Mouse (Mus musculus): ENCODE measurements around the gene Parva.

Gene Parva

DNA sequence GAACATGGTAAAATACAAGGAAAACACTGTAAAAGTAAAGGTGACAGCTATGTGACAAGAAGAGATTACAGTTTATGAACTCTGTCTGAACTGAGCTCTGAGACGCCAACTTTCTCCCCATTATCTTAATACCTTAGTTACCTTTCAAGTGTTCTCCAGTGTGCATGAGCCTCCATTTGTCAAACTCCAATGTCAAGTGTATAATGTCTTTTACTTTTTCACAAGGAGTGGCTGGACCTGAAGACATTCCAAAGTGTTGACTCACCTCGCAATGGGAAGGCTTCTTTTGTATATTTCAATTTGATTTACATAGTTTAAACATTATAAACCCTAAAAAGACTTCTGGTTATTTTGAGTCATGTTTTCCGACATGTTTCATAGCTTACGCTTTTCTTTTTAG is 3.9 kb upstream of the Parva start:
- DNase-seq (ENCODE audit: low spot score in 2 of 2): no peak

DNA sequence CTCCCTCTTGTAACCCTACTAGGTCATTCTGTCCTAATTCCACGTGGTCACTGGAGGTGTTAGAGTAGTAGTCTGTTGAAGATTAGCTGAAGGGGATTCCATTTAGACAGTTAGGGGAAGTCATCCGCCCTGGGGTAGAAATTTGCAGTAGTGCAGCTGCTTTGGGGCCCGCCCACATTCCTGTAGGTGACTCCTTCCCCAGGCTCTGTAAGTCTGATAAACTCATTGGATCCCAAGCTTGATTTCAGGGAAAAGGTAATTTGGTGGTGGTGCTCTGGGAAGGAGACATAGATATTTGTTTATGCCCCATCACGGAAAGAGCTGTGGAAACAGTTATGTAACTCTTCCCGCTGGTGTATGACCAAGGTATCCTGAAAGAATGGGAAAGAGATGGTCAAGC is 494 bp upstream of the Parva start:
- DNase-seq (ENCODE audit: low spot score in 2 of 2): no peak

DNA sequence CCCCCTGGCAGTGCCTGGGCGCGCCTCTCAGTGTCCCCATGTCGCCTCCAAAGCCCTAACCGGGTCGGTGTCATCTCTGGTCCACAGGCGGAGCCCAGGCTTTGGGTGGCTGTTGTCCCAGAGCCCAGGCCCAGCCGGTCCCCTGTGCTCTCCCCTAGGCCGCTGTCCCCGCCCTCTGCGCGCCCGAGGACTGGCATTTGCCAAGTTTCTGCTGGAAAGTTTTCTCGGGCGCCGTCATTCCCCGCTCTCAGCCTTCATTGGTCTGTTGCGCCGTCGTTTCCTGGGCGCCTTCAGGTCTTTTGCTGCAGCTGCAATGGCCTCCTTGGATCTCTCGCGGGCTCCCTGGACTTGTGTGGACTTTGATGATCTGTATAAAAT is 842 bp downstream of the Parva start:
- DNase-seq (ENCODE audit: low spot score in 2 of 2): peak in 1 of 2 experiments; percentile 35

GRCm38 (mm10) chr7:112439846-112440245 is 12.5 kb downstream of the Parva start:
- no peak for DNase-seq (ENCODE audit: low spot score in 2 of 2)

DNA sequence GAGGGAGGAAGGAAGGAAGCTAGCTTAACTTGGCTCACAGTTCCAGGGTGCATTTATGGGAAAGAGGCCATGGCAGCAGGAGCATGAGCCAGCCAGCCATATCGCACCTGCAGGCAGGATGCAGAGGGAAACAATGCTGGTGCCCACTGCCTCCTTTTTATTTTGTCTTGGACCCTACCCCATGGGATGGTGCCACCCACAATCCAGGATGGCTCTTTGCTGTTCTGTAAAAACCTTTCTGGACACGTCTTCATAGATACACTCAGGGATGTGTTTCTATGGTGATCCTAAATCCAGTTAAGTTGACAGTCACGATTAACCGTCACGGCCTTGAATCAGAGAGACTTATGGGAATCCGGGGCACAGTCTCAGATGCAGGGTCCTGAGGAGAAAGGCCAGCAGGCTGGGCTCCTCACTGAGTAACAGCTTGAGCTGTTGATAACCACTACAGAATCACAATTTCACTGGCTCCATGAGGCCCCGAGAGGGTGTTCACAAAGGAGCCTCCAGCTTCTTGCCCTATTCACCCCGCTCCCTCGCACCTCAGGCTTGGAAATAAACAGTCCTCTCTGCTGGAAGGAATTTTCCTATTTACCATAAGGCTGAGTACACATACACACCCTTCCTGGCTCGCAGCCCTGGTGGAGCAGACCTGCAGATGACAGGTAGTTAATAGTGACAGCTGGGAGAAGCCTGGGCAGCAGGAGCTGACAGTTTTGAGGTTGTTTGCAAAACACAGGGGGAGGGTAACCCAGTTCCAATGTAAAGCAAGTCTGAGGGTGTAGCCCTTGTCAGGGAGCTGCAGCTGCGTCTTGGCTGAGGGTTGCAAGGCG is 17.1 kb downstream of the Parva start:
- no peak for DNase-seq (ENCODE audit: low spot score in 2 of 2)

DNA sequence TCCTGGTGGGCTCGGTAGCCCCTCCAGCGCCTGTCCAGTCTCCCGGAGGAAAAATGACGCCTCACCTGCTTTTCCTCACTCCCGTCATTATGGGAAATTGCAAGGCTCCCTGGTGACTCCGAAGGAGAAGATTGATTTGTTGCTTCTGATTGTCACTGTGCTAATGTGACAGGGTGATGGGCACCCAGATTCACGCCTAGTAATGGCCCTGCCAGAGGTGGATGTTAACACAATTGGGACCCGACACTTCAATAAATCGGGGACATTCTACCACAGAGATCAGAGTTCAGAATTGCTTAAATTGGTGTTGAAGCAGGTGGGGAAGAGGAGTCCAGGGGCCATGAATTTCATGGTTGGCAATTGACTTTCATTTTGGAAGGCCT is 17.7 kb downstream of the Parva start:
- DNase-seq (ENCODE audit: low spot score in 2 of 2): no peak

DNA sequence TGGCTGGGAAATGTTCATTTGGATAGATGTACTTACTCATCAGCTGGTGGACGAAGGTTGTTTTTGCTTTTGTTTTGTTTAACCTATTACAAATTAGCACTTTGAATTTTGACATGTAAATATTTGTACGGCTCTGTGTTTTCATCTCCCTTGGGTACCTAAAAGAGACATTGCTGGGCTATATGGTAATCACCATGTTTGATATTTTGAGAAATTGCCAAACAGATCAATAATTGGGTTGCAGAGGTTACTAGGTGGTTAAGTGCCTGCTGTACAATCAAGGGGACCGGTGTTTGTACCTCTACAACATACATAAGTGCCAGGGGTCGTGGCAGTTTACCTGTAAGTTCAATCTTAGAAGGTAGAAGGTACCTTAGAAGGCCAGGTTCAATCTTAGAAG is 19.2 kb downstream of the Parva start:
- DNase-seq (ENCODE audit: low spot score in 2 of 2): no peak

- DNase-seq (ENCODE audit: low spot score in 2 of 2): no peak
These were observed 22.8 kb downstream of the Parva start for GRCm38 (mm10) chr7:112449954-112450700.

DNA sequence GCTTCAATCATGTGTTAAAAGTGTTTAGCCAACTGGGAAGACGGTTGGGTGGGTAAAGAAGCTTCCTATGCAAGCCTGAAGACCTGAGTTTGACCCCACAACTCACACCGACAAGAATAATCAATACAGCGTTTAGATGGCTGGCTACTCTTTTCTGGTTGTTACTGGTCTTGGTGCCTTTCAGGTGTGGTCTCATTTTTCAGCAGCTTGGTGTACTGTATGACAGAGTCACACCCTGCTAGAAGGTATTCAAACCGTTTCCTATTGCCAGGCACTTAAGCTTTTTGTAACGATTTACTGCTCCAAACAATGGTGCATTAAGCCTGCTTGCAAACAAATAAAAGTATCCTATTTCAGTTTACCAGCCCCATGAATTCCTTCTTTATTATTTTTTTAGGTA is 25.2 kb downstream of the Parva start:
- DNase-seq (ENCODE audit: low spot score in 2 of 2): no peak

DNA sequence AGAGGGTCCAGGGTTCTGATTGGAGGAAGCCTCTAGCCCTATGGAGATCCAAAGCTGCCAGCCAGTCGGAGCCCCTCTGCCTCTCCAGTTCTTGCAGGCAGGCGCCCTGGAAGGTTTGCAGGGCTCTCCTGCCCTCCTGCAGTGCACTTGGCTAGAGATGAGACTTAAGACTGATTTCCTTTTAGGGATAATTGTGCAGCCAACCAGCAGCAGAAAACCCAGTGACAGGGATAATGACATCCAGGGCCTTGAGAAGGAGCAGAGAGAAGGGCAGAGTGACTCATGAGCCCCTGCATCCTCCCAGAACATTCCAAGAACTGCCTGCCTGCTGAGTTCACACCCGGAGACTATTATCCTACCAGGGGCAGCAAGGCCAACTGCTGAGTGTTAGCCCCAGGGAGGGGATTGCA is 26.5 kb downstream of the Parva start:
- no peak for DNase-seq (ENCODE audit: low spot score in 2 of 2)

DNA sequence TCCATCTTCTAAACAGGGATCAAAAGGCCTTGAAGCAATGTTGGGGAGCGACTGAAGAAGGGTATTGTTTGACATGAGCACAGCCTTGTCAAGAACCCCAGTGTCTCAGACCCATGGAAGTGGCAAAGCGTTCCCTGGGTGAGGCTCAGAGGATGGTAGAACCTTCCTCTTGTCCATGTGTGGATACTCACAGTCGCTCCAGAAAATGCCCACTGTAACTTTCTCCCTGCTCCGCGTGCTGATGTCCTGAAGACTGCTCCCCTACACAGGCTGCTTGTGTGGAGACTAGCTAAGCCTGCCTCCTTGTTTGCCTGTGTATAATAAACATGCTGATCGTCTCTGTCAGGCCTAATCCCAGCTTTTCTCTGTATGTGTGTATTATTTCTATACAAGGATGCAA is 27.1 kb downstream of the Parva start:
- no peak for DNase-seq (ENCODE audit: low spot score in 2 of 2)

- no peak for DNase-seq (ENCODE audit: low spot score in 2 of 2)
These were observed 27.6 kb downstream of the Parva start for GRCm38 (mm10) chr7:112454951-112455350.

DNA sequence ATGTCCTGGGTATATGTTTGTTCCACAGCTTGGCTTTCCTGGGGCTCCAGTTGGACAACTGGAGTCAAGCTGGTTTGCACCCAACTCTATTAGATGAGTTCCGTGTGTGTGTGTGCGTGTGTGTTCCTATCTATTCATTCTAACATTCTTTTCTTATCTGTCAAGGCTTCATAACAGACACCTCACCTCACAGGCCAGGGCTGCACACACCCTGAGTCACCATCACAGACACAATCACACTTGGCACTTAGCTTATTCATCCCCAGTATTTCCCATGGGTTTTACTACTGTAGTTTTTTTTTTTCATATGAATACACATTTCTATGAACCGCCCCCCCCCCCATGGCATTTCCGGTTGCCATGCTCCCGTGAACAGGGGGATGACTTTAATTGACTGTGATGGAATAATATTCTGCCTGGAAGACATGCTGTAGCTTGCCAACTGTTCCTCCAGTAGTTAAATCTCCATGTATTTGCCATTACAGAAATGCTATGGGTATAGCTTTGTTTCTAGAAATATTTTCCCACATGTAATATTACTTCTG is 28.3 kb downstream of the Parva start:
- DNase-seq (ENCODE audit: low spot score in 2 of 2): no peak

- no peak for DNase-seq (ENCODE audit: low spot score in 2 of 2)
These were observed 30.1 kb downstream of the Parva start for GRCm38 (mm10) chr7:112457373-112457772.

GRCm38 (mm10) chr7:112457920-112458319 is 30.6 kb downstream of the Parva start:
- DNase-seq (ENCODE audit: low spot score in 2 of 2): no peak

DNA sequence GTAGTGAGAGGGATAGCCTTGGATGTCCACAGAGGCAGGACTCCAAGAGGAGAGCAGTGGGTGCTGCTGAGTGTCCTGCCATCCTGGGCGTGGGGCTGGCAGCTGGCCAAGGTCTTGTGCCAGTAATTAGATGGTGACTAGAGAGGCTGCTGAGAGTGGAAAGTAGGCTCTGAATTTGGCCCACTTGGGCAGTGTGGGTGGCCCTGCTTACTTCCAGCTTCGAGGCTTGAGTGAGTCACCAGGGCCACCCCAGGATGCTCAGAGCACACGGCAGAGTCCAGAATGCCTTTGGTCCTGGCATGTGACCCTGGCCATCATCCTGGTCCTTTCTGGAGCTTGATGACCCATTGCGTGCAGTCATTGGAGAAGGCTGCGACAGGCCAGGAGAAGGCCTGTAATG is 31.1 kb downstream of the Parva start:
- no peak for DNase-seq (ENCODE audit: low spot score in 2 of 2)

DNA sequence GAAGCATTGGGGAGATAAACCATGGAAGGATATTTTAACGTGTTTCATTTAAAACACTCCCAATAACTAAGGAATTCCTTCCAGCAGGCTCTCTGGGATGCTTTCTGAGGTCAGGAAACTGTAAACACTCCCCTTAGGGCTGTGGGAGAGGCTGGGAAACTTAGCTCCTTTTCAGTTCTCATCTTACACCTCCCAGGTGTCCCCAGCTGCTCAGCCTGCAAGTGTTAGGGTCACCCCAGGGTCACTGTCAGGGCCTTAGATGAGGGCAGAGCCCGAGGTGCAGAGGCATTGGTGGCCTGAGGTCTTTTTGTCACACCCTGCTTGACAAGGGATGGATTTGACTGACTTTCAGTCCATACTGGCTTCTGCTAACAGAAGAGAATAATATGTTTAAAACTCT is 35.8 kb downstream of the Parva start:
- no peak for DNase-seq (ENCODE audit: low spot score in 2 of 2)

- DNase-seq (ENCODE audit: low spot score in 2 of 2): no peak
These were observed 38.6 kb downstream of the Parva start for GRCm38 (mm10) chr7:112465920-112466319.

DNA sequence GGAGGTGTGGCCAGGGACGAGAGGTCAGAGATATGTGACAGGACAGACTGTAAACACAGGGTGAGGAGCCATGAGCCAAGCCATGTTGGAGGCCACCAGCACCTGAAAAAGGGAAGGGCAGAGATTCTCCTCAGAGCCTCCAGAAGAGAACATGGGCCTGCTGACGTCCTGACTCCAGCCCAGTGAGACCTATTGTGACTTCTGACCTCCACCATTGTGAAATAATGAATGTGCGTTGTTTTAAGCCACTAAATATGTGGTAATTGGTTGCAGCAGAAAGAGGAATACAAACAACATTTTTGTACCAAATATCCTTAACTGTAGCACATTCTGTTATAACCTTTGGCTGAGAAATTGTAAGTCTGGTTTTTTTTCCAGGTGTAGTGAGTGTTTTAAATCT is 39.5 kb downstream of the Parva start:
- DNase-seq (ENCODE audit: low spot score in 2 of 2): no peak

GRCm38 (mm10) chr7:112467687-112468111 is 40.4 kb downstream of the Parva start:
- no peak for DNase-seq (ENCODE audit: low spot score in 2 of 2)

DNA sequence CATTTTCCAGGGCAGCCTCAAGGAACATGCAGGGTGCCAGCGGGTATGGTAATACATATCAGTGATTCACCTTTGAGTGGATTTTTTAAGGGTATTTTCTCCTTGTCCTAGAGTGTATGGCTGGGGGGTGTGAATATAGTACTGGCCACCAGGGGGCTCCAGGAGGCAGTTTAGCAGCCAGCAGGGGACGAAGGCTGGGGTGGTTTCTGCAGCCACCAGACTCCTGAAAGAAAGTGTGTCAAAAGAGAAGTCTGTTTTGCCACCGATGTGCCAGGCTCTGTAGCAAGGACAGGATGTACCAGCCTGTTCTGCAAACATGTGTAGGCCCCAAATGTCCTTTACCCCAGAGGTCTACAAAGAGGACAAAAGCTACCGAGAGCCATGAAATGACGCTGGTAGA is 42.5 kb downstream of the Parva start:
- peak; percentile 24 to 67 for DNase-seq (ENCODE audit: low spot score in 2 of 2)

DNA sequence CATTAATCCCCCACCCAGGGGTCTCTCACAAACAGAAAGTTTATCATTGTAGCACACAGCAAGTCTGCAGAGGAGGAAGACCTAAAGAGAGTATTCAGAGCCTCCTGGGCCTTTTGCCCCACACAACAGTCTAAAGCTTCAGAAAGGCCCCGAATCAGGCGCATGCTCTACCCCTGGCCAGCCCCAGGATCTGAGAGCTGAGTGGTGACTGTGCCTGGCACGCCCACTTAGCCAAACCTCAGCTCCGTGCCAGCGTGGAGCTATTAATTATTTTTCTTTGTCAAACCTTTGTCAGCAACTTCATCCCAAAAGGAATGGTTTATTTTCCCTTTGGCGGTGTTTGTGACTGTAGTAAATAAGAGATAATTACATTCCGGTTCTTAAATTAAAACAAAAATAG is 44.0 kb downstream of the Parva start:
- no peak for DNase-seq (ENCODE audit: low spot score in 2 of 2)
